Mouse (Mus musculus) layer of hippocampus, adult 9-10 months (tissue): ENCODE measurements around the gene Pold3.
"Not testable (repeated sequence)": the region's sequence is repeated elsewhere in the genome, so short reads cannot be mapped to it uniquely, and the experiment has no call there.

Experiments used
- DNase-seq: peaks from one replicate; pipeline ENCODE4 v3.0.0; 2022; ENCODE audit warnings: low spot score

Gene Pold3

DNA sequence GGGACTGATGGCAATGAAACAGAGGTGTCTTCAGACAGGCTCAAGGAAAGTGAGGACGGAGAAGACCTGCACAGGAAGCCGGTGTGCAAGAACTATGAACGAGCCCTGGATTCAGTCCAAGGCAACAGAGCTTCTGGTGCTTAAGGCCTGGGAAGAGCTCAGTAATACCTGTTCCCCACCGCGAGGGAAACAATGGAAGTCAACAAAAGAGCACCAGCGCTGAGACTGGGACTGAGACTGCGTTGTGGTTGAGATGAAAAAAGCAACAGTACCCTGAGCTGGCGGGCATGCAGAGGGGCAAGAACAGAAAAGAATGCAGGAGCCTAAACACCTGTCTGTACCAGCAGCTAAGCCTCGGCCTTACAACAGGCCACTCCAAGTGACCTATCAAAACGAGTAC, 9.9 kb downstream of the Pold3 start:
- DNase-seq: no peak

DNA sequence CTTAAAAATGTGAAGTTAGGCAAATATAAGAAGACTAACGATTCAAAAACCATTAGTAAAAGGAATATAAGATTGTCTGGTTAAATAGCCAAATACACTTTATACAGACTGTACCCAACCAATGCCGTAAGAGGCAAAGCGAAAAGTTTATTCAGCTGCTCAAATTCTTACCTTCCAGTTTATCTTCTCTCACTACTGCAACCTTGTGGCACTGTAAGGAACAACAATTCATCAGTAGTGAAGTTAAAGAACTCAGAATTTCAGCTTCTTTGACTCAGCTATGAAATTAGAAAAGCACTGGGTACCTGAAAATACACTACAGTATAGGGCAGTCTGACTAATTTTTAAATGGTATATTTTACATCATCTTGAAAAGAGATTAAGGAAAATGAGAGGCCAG, 13.0 kb downstream of the Pold3 start:
- no peak for DNase-seq

GRCm38 (mm10) chr7:100104677-100105076, 16.7 kb downstream of the Pold3 start:
- no peak for DNase-seq

DNA sequence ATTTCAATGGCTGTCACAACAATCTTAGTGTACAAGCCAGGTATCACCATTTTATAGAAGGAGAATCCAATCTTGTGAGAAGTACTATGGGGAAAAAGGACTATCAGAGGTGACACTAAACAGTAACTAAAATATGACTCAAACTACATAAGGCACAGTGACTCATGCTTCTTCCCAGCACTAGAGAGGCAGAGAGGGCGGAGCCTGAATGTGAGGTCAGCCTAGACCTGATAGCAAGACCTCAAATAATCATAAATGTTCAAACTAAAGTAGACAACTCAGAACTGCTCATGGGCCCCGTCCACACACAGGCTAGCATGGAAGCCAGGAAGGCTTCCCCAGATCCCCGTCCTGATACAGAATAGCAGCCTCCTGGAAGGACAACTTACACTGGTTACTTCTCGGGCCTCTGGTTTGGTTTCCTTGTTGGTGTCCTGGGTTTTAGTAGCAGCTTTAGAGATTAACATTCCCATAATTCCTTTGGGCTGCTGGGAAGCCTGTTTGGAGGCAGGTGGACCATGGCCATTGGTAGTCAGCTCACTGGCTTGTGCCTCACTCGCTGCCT, 21.3 kb downstream of the Pold3 start:
- DNase-seq: no peak

GRCm38 (mm10) chr7:100086891-100087290, 34.5 kb downstream of the Pold3 start:
- no peak for DNase-seq

DNA sequence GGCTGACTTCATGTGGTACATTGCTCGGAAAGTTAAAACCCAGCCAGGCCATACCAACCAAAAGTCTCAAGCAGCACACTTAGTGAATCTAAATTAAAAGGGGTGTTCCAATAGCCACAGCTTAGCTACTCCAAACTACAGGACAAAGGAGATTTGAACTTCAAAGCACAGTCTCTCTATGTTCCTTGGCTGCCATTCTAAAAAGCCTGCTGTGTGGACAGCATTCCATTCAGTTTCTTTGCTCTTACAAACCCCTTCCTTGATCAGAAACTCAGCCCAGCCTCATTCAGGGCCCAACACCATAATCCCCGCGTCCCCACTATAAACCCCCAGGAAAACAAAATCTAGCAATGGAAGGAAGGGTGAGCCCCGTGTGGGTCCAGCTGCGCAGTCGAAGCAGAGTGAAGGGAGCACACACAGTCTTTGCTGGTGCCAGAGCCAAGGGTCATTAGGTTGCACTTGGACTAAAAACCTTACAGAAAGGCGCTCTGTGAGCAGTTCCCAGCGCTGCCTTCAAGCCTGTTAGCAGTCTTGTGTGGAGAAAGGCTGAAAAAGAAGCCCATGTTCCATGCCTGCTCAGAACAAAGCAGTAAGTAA, 35.1 kb downstream of the Pold3 start:
- DNase-seq: no peak

DNA sequence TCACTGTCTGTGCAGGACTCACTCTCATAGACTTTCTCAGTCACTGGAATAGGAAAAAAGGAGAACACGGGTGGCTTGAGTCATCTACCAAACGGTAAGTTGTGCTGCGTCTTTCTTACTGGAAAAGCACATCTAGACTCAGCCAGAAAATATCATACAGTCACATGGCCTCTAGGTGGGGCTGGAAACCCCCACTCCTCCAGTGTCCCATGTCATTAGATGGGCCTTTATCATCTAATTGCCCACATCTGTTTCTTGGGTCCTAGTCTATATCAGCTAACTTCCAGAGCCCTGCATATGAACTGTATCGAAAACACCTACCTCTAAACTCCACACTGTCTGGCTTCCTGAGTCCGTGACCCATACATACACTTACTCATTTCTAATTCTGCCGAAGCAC, 37.6 kb downstream of the Pold3 start:
- DNase-seq: no peak

DNA sequence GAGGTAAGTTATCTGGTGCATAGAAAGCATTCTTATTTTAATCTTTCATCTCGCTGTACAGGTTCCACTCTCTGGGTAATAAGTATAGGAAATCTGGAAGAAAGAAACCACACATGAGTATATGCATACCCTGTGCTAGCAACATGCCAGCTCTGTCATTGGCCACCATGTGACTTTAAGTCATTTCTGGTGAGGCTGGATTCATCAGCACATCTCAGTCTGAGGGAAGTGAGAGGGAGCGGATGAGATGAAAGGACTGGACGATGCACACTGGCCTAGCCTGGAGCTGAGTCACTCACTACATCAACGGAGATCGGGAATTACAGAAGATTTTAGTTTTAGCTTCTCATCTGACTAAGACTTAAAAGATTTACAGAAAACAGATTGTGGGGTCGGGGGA, 38.5 kb downstream of the Pold3 start:
- DNase-seq: no peak

GRCm38 (mm10) chr7:100080087-100080781, 41.1 kb downstream of the Pold3 start:
- DNase-seq: no peak

- DNase-seq: no peak
Observed at GRCm38 (mm10) chr7:100077071-100077470, 44.3 kb downstream of the Pold3 start.

DNA sequence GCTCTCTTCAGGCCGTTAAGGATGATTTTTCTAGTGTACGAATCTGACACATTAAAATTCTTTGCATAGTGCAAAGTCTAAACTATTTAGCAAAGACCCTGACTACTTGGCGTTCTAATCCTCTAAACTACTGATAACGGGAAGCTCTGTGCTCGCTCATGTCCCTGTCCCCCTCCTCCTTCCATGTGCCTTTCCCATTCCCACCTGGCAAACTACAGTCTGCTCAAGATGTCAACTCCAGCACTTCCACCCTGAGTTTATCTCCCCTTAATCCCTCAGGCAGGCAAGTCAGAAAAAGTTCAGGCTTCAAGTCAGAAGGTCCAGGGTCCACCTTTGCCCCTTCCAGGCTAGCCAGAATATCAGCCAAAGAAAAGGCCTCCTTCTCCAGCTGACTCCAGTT, 45.1 kb downstream of the Pold3 start:
- no peak for DNase-seq

- no peak for DNase-seq
Observed at GRCm38 (mm10) chr7:100073959-100074358, 47.4 kb downstream of the Pold3 start.

DNA sequence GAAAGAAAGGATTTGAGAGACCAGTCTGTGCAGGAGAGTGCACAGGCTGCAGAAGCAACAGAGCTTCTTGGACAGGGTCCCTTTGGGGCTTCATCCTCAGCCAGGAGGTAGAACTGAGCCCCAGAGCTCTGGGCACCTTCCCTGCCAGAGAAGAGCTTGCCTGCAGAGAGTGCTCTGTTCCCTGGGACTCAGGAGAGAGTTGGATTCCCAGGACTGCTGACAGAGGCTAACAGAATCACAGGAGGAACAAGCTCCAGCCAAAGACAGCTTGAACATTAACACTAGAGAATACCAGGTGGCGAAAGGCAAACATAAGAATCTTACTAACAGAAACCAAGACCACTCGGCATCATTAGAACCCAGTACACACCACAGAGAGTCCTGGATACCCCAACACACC, 68.4 kb downstream of the Pold3 start:
- not testable (repeated sequence) for DNase-seq

DNA sequence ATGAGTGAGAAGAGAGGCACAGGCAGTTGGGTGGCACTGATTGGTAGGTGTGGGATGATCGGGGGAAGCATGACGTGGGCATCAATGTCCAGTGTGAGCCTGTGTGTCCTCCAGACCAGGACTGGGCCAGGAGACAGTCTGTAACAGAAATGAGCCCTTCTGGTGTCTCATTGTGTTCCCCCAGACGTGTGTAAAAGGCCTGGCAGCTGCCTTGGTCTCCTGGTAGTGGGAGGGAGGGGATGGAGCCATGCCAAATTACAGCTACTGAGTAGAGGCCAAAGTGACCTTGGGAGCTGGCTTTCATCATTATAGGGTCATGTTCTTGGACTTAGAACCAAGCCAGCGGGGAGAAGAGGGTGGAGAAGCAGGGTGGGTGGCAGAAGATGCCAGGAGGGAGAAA, 69.5 kb downstream of the Pold3 start:
- no peak for DNase-seq

DNA sequence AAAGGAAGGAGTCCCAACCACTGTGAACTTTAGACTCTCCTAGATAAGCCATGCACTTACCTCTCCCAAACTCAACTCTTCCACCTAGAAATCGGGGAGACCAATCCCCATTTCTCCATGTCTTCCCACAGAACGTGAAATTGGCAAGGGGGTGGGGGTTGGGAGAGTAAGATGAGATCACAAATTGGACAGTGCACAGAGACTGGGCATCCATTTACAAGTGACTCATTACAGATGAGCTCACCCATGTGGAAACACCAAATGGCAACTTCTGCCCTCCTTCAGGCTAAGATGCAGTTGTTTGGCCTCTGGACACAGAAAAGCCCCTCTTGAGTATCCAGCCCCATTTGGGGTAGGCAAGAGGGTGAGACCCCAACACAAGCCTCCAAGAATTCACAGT, 74.9 kb downstream of the Pold3 start:
- DNase-seq: no peak

DNA sequence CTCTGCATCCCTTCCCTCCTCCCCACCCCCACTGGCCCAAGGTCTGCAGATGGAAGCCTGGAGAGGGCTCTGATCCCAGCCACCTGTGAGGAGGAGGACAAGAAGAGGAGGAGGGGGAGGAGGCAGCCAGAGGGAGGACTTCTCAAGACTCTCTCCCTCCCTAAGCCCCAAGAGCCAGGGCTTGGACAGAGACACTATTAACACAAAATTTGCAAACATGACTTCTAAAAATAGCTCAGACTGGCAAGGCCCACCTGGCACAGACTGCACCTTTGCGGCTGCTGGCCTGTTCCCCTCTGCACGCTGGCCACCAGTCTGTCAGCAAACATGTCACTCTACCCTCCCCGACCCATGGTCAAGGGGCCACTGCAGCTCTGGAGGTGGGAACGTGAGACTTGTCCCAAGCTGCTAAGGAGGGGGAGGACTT, 77.7 kb downstream of the Pold3 start:
- DNase-seq: no peak

GRCm38 (mm10) chr7:100043096-100043495, 78.3 kb downstream of the Pold3 start:
- no peak for DNase-seq

DNA sequence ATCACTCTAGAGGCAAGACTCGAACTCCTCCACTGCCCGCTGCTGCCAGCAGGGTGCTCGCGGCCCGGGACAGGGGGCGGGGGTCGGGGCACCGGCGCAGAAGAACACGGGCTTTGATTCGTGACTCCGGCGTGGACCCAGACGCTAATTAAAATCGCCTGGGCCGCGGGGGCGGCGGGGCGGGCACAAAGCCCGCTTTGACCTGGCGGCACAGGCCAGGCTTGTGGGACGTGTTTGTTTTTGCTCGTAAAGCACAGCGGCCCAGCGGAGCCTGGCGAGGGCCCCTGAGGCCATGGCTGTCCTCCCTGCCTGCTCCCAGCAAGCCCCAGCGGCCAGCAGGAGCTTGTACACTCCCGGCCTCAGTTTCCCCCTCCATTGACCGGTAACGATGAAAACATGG, 79.2 kb downstream of the Pold3 start:
- DNase-seq: no peak

- DNase-seq: no peak
Observed at GRCm38 (mm10) chr7:100036495-100036894, 84.9 kb downstream of the Pold3 start.

- no peak for DNase-seq
Observed at GRCm38 (mm10) chr7:100036050-100036449, 85.3 kb downstream of the Pold3 start.

GRCm38 (mm10) chr7:100034815-100035463, 86.4 kb downstream of the Pold3 start:
- no peak for DNase-seq

GRCm38 (mm10) chr7:100033672-100034071, 87.7 kb downstream of the Pold3 start:
- DNase-seq: no peak
